Mouse (Mus musculus) MEL-GATA-1-ER (cell line): Measurements from ENCODE around the gene Col13a1.

ENCODE experiments used
- DNase-seq: peaks from one replicate; pipeline ENCODE4 v3.0.0-alpha.2; 2012; ENCODE audit warnings: low read depth; ENCODE audit errors: extremely low read depth

Gene Col13a1

GRCm38 (mm10) chr10:61968003-61968553 is 10.8 kb downstream of the Col13a1 start:
- no peak for DNase-seq

GRCm38 (mm10) chr10:61967207-61967606 is 11.7 kb downstream of the Col13a1 start:
- DNase-seq = no peak

- no peak for DNase-seq
Measured at GRCm38 (mm10) chr10:61965386-61965841, 13.5 kb downstream of the Col13a1 start.

- no peak for DNase-seq
Measured at GRCm38 (mm10) chr10:61956718-61957117, 22.2 kb downstream of the Col13a1 start.

GRCm38 (mm10) chr10:61953916-61954315 is 25.0 kb downstream of the Col13a1 start:
- no peak for DNase-seq

GRCm38 (mm10) chr10:61949542-61949941 is 29.4 kb downstream of the Col13a1 start:
- no peak for DNase-seq

GRCm38 (mm10) chr10:61944386-61944785 is 34.5 kb downstream of the Col13a1 start:
- DNase-seq = no peak

- DNase-seq = no peak
Measured at GRCm38 (mm10) chr10:61943480-61943879, 35.4 kb downstream of the Col13a1 start.

GRCm38 (mm10) chr10:61942719-61943118 is 36.2 kb downstream of the Col13a1 start:
- no peak for DNase-seq

GRCm38 (mm10) chr10:61936211-61937121 is 42.4 kb downstream of the Col13a1 start:
- DNase-seq = no peak

- DNase-seq = no peak
Measured at GRCm38 (mm10) chr10:61931678-61932077, 47.2 kb downstream of the Col13a1 start.

GRCm38 (mm10) chr10:61929901-61930300 is 49.0 kb downstream of the Col13a1 start:
- no peak for DNase-seq

GRCm38 (mm10) chr10:61928725-61929651 is 49.9 kb downstream of the Col13a1 start:
- DNase-seq = no peak

GRCm38 (mm10) chr10:61925691-61926090 is 53.2 kb downstream of the Col13a1 start:
- no peak for DNase-seq

- DNase-seq = no peak
Measured at GRCm38 (mm10) chr10:61920655-61921365, 58.1 kb downstream of the Col13a1 start.

- no peak for DNase-seq
Measured at GRCm38 (mm10) chr10:61919924-61920654, 58.8 kb downstream of the Col13a1 start.

GRCm38 (mm10) chr10:61919496-61919895 is 59.4 kb downstream of the Col13a1 start:
- DNase-seq = no peak

- no peak for DNase-seq
Measured at GRCm38 (mm10) chr10:61917066-61917465, 61.8 kb downstream of the Col13a1 start.

GRCm38 (mm10) chr10:61911770-61912169 is 67.1 kb downstream of the Col13a1 start:
- DNase-seq = no peak

- no peak for DNase-seq
Measured at GRCm38 (mm10) chr10:61909004-61909403, 69.9 kb downstream of the Col13a1 start.
